Mouse (Mus musculus) kidney, adult 2 months (tissue): ENCODE measurements at regions not wholly inside any gene's neighbourhood (a gene's known extent, or its start where the extent isn't known, plus 50 kb on each side); places are given as distances from the start of the nearest gene placed in this dataset.

Experiments
- DNase-seq: peaks from one replicate; pipeline ENCODE4 v3.0.0; 2021
- H3K27ac ChIP-seq: fragments of 200-500 bp; 2 replicates; pipeline ENCODE4 v1.5.1; 2012; ENCODE audit warnings: low read depth, low read length, control low read depth, inconsistent platforms; ENCODE audit not compliant: insufficient read depth
- H3K27me3 ChIP-seq: fragments of 200-500 bp; replicated peaks from 2 replicates; pipeline ENCODE4 v1.6.1; 2012; ENCODE audit warnings: mild to moderate bottlenecking, moderate library complexity, low read length, inconsistent platforms; ENCODE audit not compliant: control insufficient read depth, insufficient read depth
- H3K36me3 ChIP-seq: fragments of 200-500 bp; 2 replicates; pipeline ENCODE4 v1.6.1; 2012; ENCODE audit warnings: mild to moderate bottlenecking, moderate library complexity, low read length, inconsistent platforms; ENCODE audit not compliant: control insufficient read depth, insufficient read depth
- H3K4me1 ChIP-seq: fragments of 200-500 bp; 2 replicates; pipeline ENCODE4 v1.6.1; 2011; ENCODE audit warnings: low read length; ENCODE audit not compliant: control insufficient read depth, insufficient read depth
- H3K4me3 ChIP-seq: fragments of 200-500 bp; 2 replicates; pipeline ENCODE4 v1.5.1; 2011; ENCODE audit warnings: mild to moderate bottlenecking, low read depth, low read length, control low read depth; ENCODE audit not compliant: insufficient read depth
- CTCF ChIP-seq: fragments of 200-500 bp; conservative IDR thresholded peaks from 2 replicates; pipeline ENCODE4 v1.5.1; 2011; ENCODE audit warnings: low read depth, mild to moderate bottlenecking, control low read depth, low read length, moderate library complexity, mixed read lengths; ENCODE audit not compliant: insufficient read depth, insufficient read length
- POLR2A ChIP-seq: fragments of 200-500 bp; IDR thresholded peaks from one replicate; pipeline ENCODE4 v1.6.1; 2011; ENCODE audit warnings: low read depth, low read length, control low read depth
- WGBS: fragments of 180-500 bp; shearing (Covaris S2); methylation state at CpG from one replicate; pipeline ENCODE4 v1.1.7; 2018; 5-methylcytosine and 5-hydroxymethylcytosine counted together

- TF ChIP-seq POLR2A (no peak), CTCF (no peak)
- H3K27ac ChIP-seq: no peak overlapping the region
- H3K4me3 ChIP-seq: no peak overlapping the region
- no peaks in the 10 kb centered on the region for H3K27me3 ChIP-seq
- H3K4me1 ChIP-seq: no peaks in the 10 kb centered on the region
- 80% methylated on average over 3 of the region's 3 CpGs for WGBS
- no peak for DNase-seq
- H3K36me3 ChIP-seq: no peaks in the 10 kb centered on the region
Observed at GRCm38 (mm10) chr7:115360142-115360541, 616.6 kb downstream of the Insc start.

- no peak overlapping the region for H3K4me3 ChIP-seq
- H3K27me3 ChIP-seq: no peaks in the 10 kb centered on the region
- no peaks in the 10 kb centered on the region for H3K36me3 ChIP-seq
- no peaks in the 10 kb centered on the region for H3K4me1 ChIP-seq
- no peak for DNase-seq
- WGBS: 80% methylated on average over 2 of the region's 2 CpGs
- no peak for TF ChIP-seq POLR2A
- TF ChIP-seq CTCF: no peak
- H3K27ac ChIP-seq: no peak overlapping the region
Observed at GRCm38 (mm10) chr7:115362117-115362516, 618.6 kb downstream of the Insc start.

DNA sequence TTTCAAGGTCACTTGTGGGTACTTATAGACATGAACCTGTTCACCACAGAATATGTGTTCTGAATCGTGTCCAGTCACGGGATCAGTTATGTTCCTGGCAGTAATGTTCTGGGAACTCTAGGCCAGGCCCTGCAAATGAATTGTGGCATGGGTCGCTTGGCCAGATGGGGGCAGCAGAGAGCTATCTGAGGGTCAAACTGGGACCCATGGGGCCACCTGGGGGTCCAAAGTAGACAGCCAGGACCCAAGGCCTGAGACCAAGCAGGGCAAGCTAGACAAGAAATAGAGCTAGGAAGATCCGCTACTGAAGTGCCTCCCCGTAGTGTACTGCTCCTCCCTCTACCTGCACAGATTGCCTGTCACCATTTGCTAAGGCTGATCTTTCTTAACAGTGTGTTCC, 623.4 kb downstream of the Insc start:
- H3K4me3 ChIP-seq: no peak overlapping the region
- no peaks in the 10 kb centered on the region for H3K36me3 ChIP-seq
- no peak overlapping the region for H3K27ac ChIP-seq
- no peak for TF ChIP-seq POLR2A
- TF ChIP-seq CTCF: peak; percentile 75
- 51% methylated on average over 5 of the region's 5 CpGs for WGBS
- peak; percentile 39 for DNase-seq
- H3K4me1 ChIP-seq: no peaks in the 10 kb centered on the region
- H3K27me3 ChIP-seq: no peaks in the 10 kb centered on the region

- no peak for TF ChIP-seq POLR2A
- no peak for TF ChIP-seq CTCF
- WGBS: 91% methylated on average over 9 of the region's 9 CpGs
- no peaks in the 10 kb centered on the region for H3K27me3 ChIP-seq
- no peak overlapping the region for H3K4me3 ChIP-seq
- no peak for DNase-seq
- no peaks in the 10 kb centered on the region for H3K4me1 ChIP-seq
- H3K27ac ChIP-seq: no peak overlapping the region
- no peaks in the 10 kb centered on the region for H3K36me3 ChIP-seq
Observed at GRCm38 (mm10) chr7:115371143-115371542, 627.6 kb downstream of the Insc start.

GRCm38 (mm10) chr7:115372921-115373320, 629.4 kb downstream of the Insc start:
- no peak for TF ChIP-seq CTCF
- no peak for TF ChIP-seq POLR2A
- Histone ChIP-seq H3K27ac (no peak overlapping the region), H3K36me3 (no peaks in the 10 kb centered on the region), H3K4me3 (no peak overlapping the region), H3K4me1 (no peaks in the 10 kb centered on the region), H3K27me3 (no peaks in the 10 kb centered on the region)
- no peak for DNase-seq
- WGBS: 43% methylated on average over 2 of the region's 2 CpGs

- no peaks in the 10 kb centered on the region for H3K36me3 ChIP-seq
- no peak overlapping the region for H3K27ac ChIP-seq
- TF ChIP-seq POLR2A: no peak
- no peak for TF ChIP-seq CTCF
- H3K4me1 ChIP-seq: no peaks in the 10 kb centered on the region
- DNase-seq: no peak
- H3K4me3 ChIP-seq: no peak overlapping the region
- no peaks in the 10 kb centered on the region for H3K27me3 ChIP-seq
- WGBS: 49% methylated on average over 8 of the region's 8 CpGs
Observed at GRCm38 (mm10) chr7:115373781-115374533, 630.5 kb downstream of the Insc start.

GRCm38 (mm10) chr7:115376067-115376466, 632.6 kb downstream of the Insc start:
- Histone ChIP-seq H3K4me1 (no peaks in the 10 kb centered on the region), H3K4me3 (no peak overlapping the region), H3K36me3 (no peaks in the 10 kb centered on the region), H3K27ac (no peak overlapping the region), H3K27me3 (no peaks in the 10 kb centered on the region)
- DNase-seq: no peak
- WGBS: 71% methylated on average over 4 of the region's 4 CpGs
- TF ChIP-seq CTCF: no peak
- TF ChIP-seq POLR2A: no peak
